Mouse (Mus musculus) C2C12 (cell line): ENCODE measurements around the gene Phf10.

Source experiments
- CTCF ChIP-seq: IDR thresholded peaks from one replicate; pipeline ENCODE4 v1.5.1; 2011; ENCODE audit not compliant: control insufficient read depth, insufficient read depth, insufficient read length
- FOSL1 ChIP-seq: IDR thresholded peaks from one replicate; pipeline ENCODE4 v1.8.0; 2011; ENCODE audit warnings: mild to moderate bottlenecking, low read length; ENCODE audit not compliant: poor library complexity, insufficient read depth, severe bottlenecking
- MAX ChIP-seq: IDR thresholded peaks from one replicate; pipeline ENCODE4 v1.6.1; 2011; ENCODE audit warnings: mild to moderate bottlenecking, control low read depth
- MYOD1 ChIP-seq: IDR thresholded peaks from one replicate; pipeline ENCODE4 v1.6.1; 2011; ENCODE audit warnings: low read depth; ENCODE audit not compliant: control insufficient read depth, insufficient read length
- MYOG ChIP-seq: IDR thresholded peaks from one replicate; pipeline ENCODE4 v1.6.1; 2011; ENCODE audit not compliant: control insufficient read depth, insufficient read length; ENCODE audit errors: extremely low read depth
- USF1 ChIP-seq: IDR thresholded peaks from one replicate; pipeline ENCODE4 v1.6.1; 2011; ENCODE audit warnings: low read depth, mild to moderate bottlenecking, control low read depth, moderate library complexity

- no peak for TF ChIP-seq CTCF
- no peak for TF ChIP-seq MAX
- TF ChIP-seq MYOD1: no peak
- no peak for TF ChIP-seq USF1
- no peak for TF ChIP-seq MYOG
- TF ChIP-seq FOSL1: no peak
Observed at GRCm38 (mm10) chr17:14912420-14912819, 48.7 kb downstream of the Phf10 start.
